Mouse (Mus musculus): Measurements from ENCODE around the gene Lrrc27. TPM values are rescaled to one million over a fixed set of nuclear protein-coding genes. Genes with fewer than 3 reads are reported as not detected.
A peak's percentile ranks its signal among the peaks of the same experiment; 100 is the strongest.

Lrrc27 gene
- polyA plus RNA-seq, 1 experiment from 2014 or later, result 4.5 TPM

- H3K36me3 ChIP-seq, result peaks cover 18% of the 10 kb centered on the region
- WGBS, result 18% methylated on average over 1 of the region's 1 CpGs
- peaks cover 44% of the 10 kb centered on the region for H3K4me1 ChIP-seq
- no peak overlapping the region for H3K4me3 ChIP-seq
- H3K27ac ChIP-seq, result peak overlapping the region; percentile 91
- no peaks in the 10 kb centered on the region for H3K27me3 ChIP-seq (ENCODE audit: insufficient read depth, poor library complexity, severe bottlenecking)
- DNase-seq (ENCODE audit: low spot score), result no peak
- no peaks in the 10 kb centered on the region for H3K9me3 ChIP-seq
Observed at GRCm38 (mm10) chr7:139272639-139273396, 60.0 kb downstream of the Lrrc27 start.

GRCm38 (mm10) chr7:139273397-139273719 is 60.6 kb downstream of the Lrrc27 start:
- 5% methylated on average over 2 of the region's 2 CpGs for WGBS
- H3K4me1 ChIP-seq, result peaks cover 39% of the 10 kb centered on the region
- peak overlapping the region; percentile 10; the same call in 1 of the 2 replicates for H3K4me3 ChIP-seq
- H3K36me3 ChIP-seq, result peaks cover 12% of the 10 kb centered on the region
- no peaks in the 10 kb centered on the region for H3K27me3 ChIP-seq (ENCODE audit: insufficient read depth, poor library complexity, severe bottlenecking)
- H3K27ac ChIP-seq, result peak overlapping the region; percentile 91
- no peaks in the 10 kb centered on the region for H3K9me3 ChIP-seq
- DNase-seq (ENCODE audit: low spot score), result peak; percentile 91

- no peaks in the 10 kb centered on the region for H3K36me3 ChIP-seq
- H3K27me3 ChIP-seq (ENCODE audit: insufficient read depth, poor library complexity, severe bottlenecking), result no peaks in the 10 kb centered on the region
- H3K27ac ChIP-seq, result 0 out of 2 replicates have a peak overlapping the region, but pooled peaks have one; percentile 11
- no peak overlapping the region for H3K4me3 ChIP-seq
- peaks cover 58% of the 10 kb centered on the region for H3K4me1 ChIP-seq
- no peak for DNase-seq (ENCODE audit: low spot score)
- no peaks in the 10 kb centered on the region for H3K9me3 ChIP-seq
- 69% methylated on average over 10 of the region's 10 CpGs for whole genome bisulfite sequencing
Observed at GRCm38 (mm10) chr7:139275586-139275985, 62.8 kb downstream of the Lrrc27 start.

- 89% methylated on average over 10 of the region's 10 CpGs for WGBS
- no peaks in the 10 kb centered on the region for H3K9me3 ChIP-seq
- H3K4me1 ChIP-seq, result peaks cover 64% of the 10 kb centered on the region
Observed at GRCm38 (mm10) chr7:139276150-139276549, 63.4 kb downstream of the Lrrc27 start.

GRCm38 (mm10) chr7:139277536-139277935 is 64.7 kb downstream of the Lrrc27 start:
- WGBS, result 71% methylated on average over 7 of the region's 7 CpGs
- Histone ChIP-seq H3K27me3 (ENCODE audit: insufficient read depth, poor library complexity, severe bottlenecking) (no peaks in the 10 kb centered on the region), H3K27ac (no peak overlapping the region), H3K4me3 (no peak overlapping the region), H3K4me1 (peaks cover 58% of the 10 kb centered on the region), H3K9me3 (no peaks in the 10 kb centered on the region), H3K36me3 (no peaks in the 10 kb centered on the region)
- DNase-seq (ENCODE audit: low spot score), result no peak

More at GRCm38 (mm10) chr7:139276150-139276549, 63.4 kb downstream of the Lrrc27 start:
- H3K27me3 ChIP-seq (ENCODE audit: insufficient read depth, poor library complexity, severe bottlenecking), result no peaks in the 10 kb centered on the region
- H3K4me3 ChIP-seq, result no peak overlapping the region
- no peak overlapping the region for H3K27ac ChIP-seq
- no peak for DNase-seq (ENCODE audit: low spot score)
- no peaks in the 10 kb centered on the region for H3K36me3 ChIP-seq

GRCm38 (mm10) chr7:139279571-139279970 is 66.8 kb downstream of the Lrrc27 start:
- Histone ChIP-seq H3K27ac (no peak overlapping the region), H3K27me3 (ENCODE audit: insufficient read depth, poor library complexity, severe bottlenecking) (no peaks in the 10 kb centered on the region), H3K4me3 (no peak overlapping the region), H3K36me3 (no peaks in the 10 kb centered on the region), H3K9me3 (no peaks in the 10 kb centered on the region), H3K4me1 (peaks cover 43% of the 10 kb centered on the region)
- no peak for DNase-seq (ENCODE audit: low spot score)
- WGBS, result 58% methylated on average over 5 of the region's 5 CpGs

- WGBS, result 80% methylated on average over 1 of the region's 1 CpGs
- H3K27me3 ChIP-seq (ENCODE audit: insufficient read depth, poor library complexity, severe bottlenecking), result no peaks in the 10 kb centered on the region
- no peaks in the 10 kb centered on the region for H3K36me3 ChIP-seq
- H3K9me3 ChIP-seq, result no peaks in the 10 kb centered on the region
- peaks cover 41% of the 10 kb centered on the region for H3K4me1 ChIP-seq
- H3K27ac ChIP-seq, result peak overlapping the region; percentile 50; the same call in 1 of the 2 replicates
- no peak for DNase-seq (ENCODE audit: low spot score)
- no peak overlapping the region for H3K4me3 ChIP-seq
Observed at GRCm38 (mm10) chr7:139280044-139280443, 67.3 kb downstream of the Lrrc27 start.

GRCm38 (mm10) chr7:139281195-139281594 is 68.4 kb downstream of the Lrrc27 start:
- DNase-seq (ENCODE audit: low spot score), result no peak
- no peaks in the 10 kb centered on the region for H3K27me3 ChIP-seq (ENCODE audit: insufficient read depth, poor library complexity, severe bottlenecking)
- 41% methylated on average over 2 of the region's 2 CpGs for WGBS
- peak overlapping the region; percentile 50 for H3K27ac ChIP-seq
- H3K4me3 ChIP-seq, result no peak overlapping the region
- H3K9me3 ChIP-seq, result no peaks in the 10 kb centered on the region
- no peaks in the 10 kb centered on the region for H3K36me3 ChIP-seq
- peaks cover 35% of the 10 kb centered on the region for H3K4me1 ChIP-seq

- no peaks in the 10 kb centered on the region for H3K36me3 ChIP-seq
- no peak for DNase-seq (ENCODE audit: low spot score)
- H3K27ac ChIP-seq, result no peak overlapping the region; the same call in 1 of the 2 replicates
- H3K4me3 ChIP-seq, result no peak overlapping the region
- H3K27me3 ChIP-seq (ENCODE audit: insufficient read depth, poor library complexity, severe bottlenecking), result no peaks in the 10 kb centered on the region
- no peaks in the 10 kb centered on the region for H3K9me3 ChIP-seq
- peaks cover 35% of the 10 kb centered on the region for H3K4me1 ChIP-seq
- WGBS, result 74% methylated on average over 3 of the region's 3 CpGs
Observed at GRCm38 (mm10) chr7:139282037-139282436, 69.2 kb downstream of the Lrrc27 start.

- 65% methylated on average over 16 of the region's 16 CpGs for WGBS
- Histone ChIP-seq H3K36me3 (no peaks in the 10 kb centered on the region), H3K27ac (no peak overlapping the region), H3K4me3 (no peak overlapping the region), H3K27me3 (ENCODE audit: insufficient read depth, poor library complexity, severe bottlenecking) (no peaks in the 10 kb centered on the region), H3K9me3 (no peaks in the 10 kb centered on the region), H3K4me1 (peaks cover 23% of the 10 kb centered on the region)
- DNase-seq (ENCODE audit: low spot score), result no peak
Observed at GRCm38 (mm10) chr7:139285295-139285943, 72.6 kb downstream of the Lrrc27 start.

- Histone ChIP-seq H3K27ac (no peak overlapping the region), H3K4me3 (no peak overlapping the region), H3K4me1 (peaks cover 8% of the 10 kb centered on the region; the same call in 1 of the 2 replicates), H3K36me3 (no peaks in the 10 kb centered on the region), H3K9me3 (no peaks in the 10 kb centered on the region), H3K27me3 (ENCODE audit: insufficient read depth, poor library complexity, severe bottlenecking) (no peaks in the 10 kb centered on the region)
- WGBS, result 59% methylated on average over 7 of the region's 7 CpGs
- DNase-seq (ENCODE audit: low spot score), result no peak
Observed at GRCm38 (mm10) chr7:139288540-139288939, 75.8 kb downstream of the Lrrc27 start.

Measured in heart, embryonic 10.5 days (tissue).